In genomic region chr15:28024031-28024964, GRCm38 (mm10) we compare ENCODE assay signal across 8 mouse cellular contexts. TPM values are rescaled to one million over a fixed set of nuclear protein-coding genes. Genes with fewer than 3 reads are reported as not detected.
A peak's percentile ranks its signal among the peaks of the same experiment; 100 is the strongest.
DNase-seq lines count a peak whose midpoint lies in the region; ATAC-seq lines count a peak whose summit lies in the region.

No protein-coding gene starts in this region.

- H3K4me2 ChIP-seq in hindbrain, embryonic 12.5 days (replicated peaks): peak overlapping the region; percentile 70

- peak overlapping the region; percentile 99 for H3K27ac ChIP-seq in hindbrain, embryonic 12.5 days

- peak; percentile 88 for DNase-seq in MN1 (ENCODE audit: low spot score)
- DNase-seq in cerebellum, adult 8-10 months: peak; percentile 65
- DNase-seq in frontal cortex, postnatal 14 days (ENCODE audit: low spot score in 2 of 2): peak; percentile 51 to 52
- DNase-seq in layer of hippocampus, postnatal 25 days (ENCODE audit: extremely low spot score in 1 of 2, low spot score in 1 of 2): peak; percentile 48 to 65
- DNase-seq in lung, postnatal 14 days: peak; percentile 75
- peak; percentile 68 for DNase-seq in retina, embryonic 14.5 days (ENCODE audit: low spot score)
- peak; percentile 55 for DNase-seq in thymus, postnatal 4 days

- H3K4me1 ChIP-seq in hindbrain, embryonic 12.5 days: peaks cover 46% of the 10 kb centered on the region

- ATAC-seq in hindbrain, embryonic 12.5 days (ENCODE audit: low FRiP score): peak; percentile 57

- H3K36me3 ChIP-seq in hindbrain, embryonic 12.5 days: no peaks in the 10 kb centered on the region

- under 1% methylated on average over 80 of the region's 81 CpGs for WGBS in hindbrain, embryonic 12.5 days

- H3K9me3 ChIP-seq in hindbrain, embryonic 12.5 days (replicated peaks): no peaks in the 10 kb centered on the region

- peak overlapping the region; percentile 98 for H3K4me3 ChIP-seq in hindbrain, embryonic 12.5 days

- no peaks in the 10 kb centered on the region for H3K27me3 ChIP-seq in hindbrain, embryonic 12.5 days

- H3K9ac ChIP-seq in hindbrain, embryonic 12.5 days: peak overlapping the region; percentile 98

RNA-seq across cellular contexts. Expression of gene Trio, which starts 1.4 kb away (rescaled TPM):
- polyA plus RNA-seq in hindbrain, embryonic 12.5 days (2016; fragmentation: Nextera tagmentation; extraction: Ambion mirVana): 48.5 and 51.2 TPM in 2 replicates
- 100 to 1,000 TPM; 251 to 305 TPM for total RNA-seq in layer of hippocampus, postnatal 25 days (2021)

Comparison
In these comparisons a context has a peak if more than half of its experiments do, and no peak if none do; other contexts are left out.
1. Peak in every context shown above with its lines: DNase-seq, ATAC-seq, H3K4me3 ChIP-seq and H3K27ac ChIP-seq.